Mouse (Mus musculus) bone marrow macrophage, adult 2 months (primary cell): ENCODE data around the gene Exoc7.

ENCODE experiments used
- CTCF ChIP-seq: IDR thresholded peaks from 2 replicates; pipeline ENCODE4 v1.5.1; 2012; ENCODE audit warnings: low read depth, mild to moderate bottlenecking, low read length, moderate library complexity
- POLR2A ChIP-seq: IDR thresholded peaks from 2 replicates; pipeline ENCODE4 v1.6.1; 2012; ENCODE audit warnings: mild to moderate bottlenecking, low read depth, low read length, borderline replicate concordance

GRCm38 (mm10) chr11:116260259-116260658 lies 46.8 kb downstream of the Exoc7 start:
- TF ChIP-seq POLR2A (no peak), CTCF (no peak)
